21 mouse cellular contexts compared by ENCODE assay signal in the genomic region with DNA sequence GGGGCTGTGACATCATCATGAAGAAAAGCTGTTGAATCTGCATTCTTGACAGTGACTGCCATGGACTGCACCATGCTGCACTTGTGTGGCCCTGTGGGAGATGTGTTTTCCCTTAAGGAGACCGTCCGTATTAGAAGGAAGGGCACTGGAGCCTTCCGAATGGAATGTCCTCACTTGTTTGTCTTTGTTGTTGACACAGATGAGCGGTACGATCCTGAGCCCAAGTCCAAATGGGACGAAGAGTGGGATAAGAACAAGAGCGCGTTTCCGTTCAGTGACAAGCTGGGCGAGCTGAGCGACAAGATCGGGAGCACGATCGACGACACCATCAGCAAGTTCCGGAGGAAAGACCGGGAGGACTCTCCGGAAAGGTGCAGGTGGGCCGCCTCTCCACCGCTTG.
"Had no signal": no experiment of that assay in that cellular context is flagged by ENCODE, and none has a peak within 500 bp of the region (broad histone marks: within the 10 kb centered on the region; RNA-seq: fewer than 3 reads in every experiment).

No protein-coding gene starts in this region.

- H3K4me3 ChIP-seq: liver, embryonic 12.5 days; lung, embryonic 15.5 days; midbrain, embryonic 13.5 days; midbrain, embryonic 15.5 days; myocyte; neural tube, embryonic 13.5 days; neural tube, embryonic 15.5 days had no signal

- ATAC-seq: liver, embryonic 12.5 days; lung, postnatal 0 days; midbrain, embryonic 13.5 days; midbrain, embryonic 15.5 days had no signal

- H3K4me1 ChIP-seq: liver, embryonic 12.5 days; lung, embryonic 15.5 days had no signal

- DNase-seq: lung, adult 2 months; lung, postnatal 14 days; lung, postnatal 36 days; retina, postnatal 1 day; right cerebral cortex, adult 18-20 months; right cerebral cortex, postnatal 25 days; right cerebral cortex, postnatal 4 days; spleen, adult 18-20 months; thymus, adult 18-20 months; thymus, postnatal 14 days had no signal

- H3K27ac ChIP-seq: liver, embryonic 12.5 days; liver, embryonic 14.5 days; lung, embryonic 15.5 days; macrophage; midbrain, embryonic 13.5 days; midbrain, embryonic 15.5 days; neural tube, embryonic 13.5 days; neural tube, embryonic 15.5 days had no signal

- H3K9me3 ChIP-seq: liver, embryonic 12.5 days; lung, embryonic 15.5 days; midbrain, embryonic 13.5 days; midbrain, embryonic 15.5 days; neural tube, embryonic 13.5 days; neural tube, embryonic 15.5 days had no signal

- H3K27me3 ChIP-seq: liver, embryonic 12.5 days; lung, embryonic 15.5 days; midbrain, embryonic 13.5 days; midbrain, embryonic 15.5 days; neural tube, embryonic 13.5 days; neural tube, embryonic 15.5 days had no signal

- H3K4me2 ChIP-seq: liver, embryonic 12.5 days; lung, embryonic 15.5 days; midbrain, embryonic 11.5 days; midbrain, embryonic 13.5 days; midbrain, embryonic 15.5 days; neural tube, embryonic 13.5 days; neural tube, embryonic 15.5 days had no signal

- H3K9ac ChIP-seq: liver, embryonic 12.5 days; liver, embryonic 14.5 days; lung, embryonic 15.5 days; midbrain, embryonic 13.5 days; midbrain, embryonic 15.5 days; neural tube, embryonic 13.5 days; neural tube, embryonic 15.5 days had no signal
